Mouse (Mus musculus): ENCODE results near the gene Vmn2r23.
"Not testable (repeated sequence)": the region's sequence is repeated elsewhere in the genome, so short reads cannot be mapped to it uniquely, and the experiment has no call there.

The Vmn2r23 gene

DNA sequence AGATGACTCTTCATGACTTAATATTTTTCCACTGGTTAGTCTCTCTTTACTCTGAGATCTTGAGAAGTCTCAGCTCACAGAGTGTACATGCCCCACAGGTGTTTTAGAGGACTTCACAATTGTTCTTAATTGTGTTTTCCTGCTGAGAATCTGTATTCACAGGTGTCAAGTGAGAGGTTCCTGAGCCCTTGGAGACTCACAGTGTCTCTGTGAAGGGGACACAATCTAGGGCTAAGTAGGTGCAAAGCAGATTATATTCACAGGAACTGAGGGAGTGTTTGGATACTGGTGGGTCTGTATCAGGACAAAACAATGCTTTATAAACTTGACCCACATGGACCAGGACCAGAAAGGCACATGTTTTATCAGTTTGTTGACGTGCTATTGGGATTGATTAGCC, at the start of gene Vmn2r23:
Vmn2r23 (plus strand) TSS at position 301 of the 400 bp plus-strand sequence.
- DNase-seq = no peak

DNA sequence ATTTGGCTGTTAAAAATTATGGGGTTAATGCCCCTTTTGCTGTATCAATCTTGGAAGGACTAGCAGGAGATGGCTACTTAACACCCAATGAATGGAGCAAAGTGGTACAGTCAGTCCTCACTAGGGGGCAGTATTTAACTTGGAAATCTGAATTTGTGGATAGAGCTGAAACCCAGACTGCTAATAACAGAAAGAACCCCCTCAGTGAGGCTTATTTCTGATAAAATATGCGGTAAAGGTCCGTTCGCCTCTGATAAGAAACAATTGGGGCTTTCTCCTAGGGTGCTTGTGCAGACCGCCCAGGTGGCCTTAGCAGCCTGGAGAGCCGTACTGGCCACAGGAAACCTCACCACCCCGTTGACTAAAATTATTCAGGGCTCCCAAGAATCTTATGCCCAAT, 45.4 kb upstream of the Vmn2r23 start:
- DNase-seq = no peak

DNA sequence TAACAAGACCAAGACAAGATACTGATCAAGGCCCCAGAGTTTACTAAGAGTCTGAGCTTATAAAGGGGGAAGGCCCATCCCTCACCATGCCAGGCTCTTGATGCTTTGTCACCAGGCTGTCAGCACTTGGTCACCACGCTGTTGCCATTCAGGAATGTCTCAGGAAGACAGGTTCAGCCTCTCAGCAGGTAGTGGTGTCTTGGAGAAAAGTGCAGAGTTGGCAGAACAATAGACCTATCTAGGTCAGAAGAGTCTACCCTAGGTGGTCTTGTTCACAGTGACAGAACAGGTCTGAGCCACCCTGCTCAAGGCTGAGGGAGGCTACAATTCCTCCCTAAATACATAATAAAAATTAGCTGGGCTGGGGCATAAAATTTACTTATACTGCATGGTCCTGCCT, 5.8 kb upstream of the Vmn2r23 start:
- DNase-seq = not testable (repeated sequence)

DNA sequence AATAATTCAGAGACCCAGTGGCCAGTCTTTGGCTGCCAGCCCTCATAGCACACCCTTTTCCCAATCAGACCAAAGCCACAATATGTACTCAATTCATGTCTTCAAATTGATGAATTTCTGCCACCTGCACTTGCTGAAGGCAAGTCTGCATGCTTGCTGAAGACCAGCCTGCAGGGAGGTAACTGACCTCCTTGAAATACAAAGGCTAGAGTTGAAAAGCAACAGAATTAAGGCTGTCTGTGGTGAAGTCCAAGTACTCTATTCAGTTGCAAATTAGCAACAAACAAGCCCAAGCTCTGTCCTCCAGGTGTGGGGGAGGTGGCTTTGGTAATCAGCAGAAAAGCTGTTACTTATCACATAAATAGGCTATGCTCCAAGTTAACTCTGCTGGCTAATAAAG, 5.3 kb upstream of the Vmn2r23 start:
- no peak for DNase-seq

DNA sequence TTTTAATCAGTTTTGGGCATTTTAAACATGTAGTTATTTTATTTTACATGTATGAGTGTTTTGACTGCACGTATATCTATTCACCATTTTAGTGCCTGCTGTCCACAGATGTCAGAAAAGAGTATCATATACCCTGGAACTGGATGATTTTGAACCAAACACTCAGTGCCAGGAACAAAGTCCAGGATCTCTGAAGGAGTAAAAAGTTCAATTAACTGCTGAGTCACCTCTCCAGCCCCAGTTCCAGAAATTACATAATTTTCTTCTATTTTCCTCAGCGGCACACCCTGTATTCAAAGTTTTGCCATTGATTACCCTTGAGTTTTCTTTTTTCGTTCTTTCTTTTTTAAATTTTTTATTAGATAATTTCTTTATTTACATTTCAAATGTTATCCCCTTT, 67.6 kb downstream of the Vmn2r23 start:
- DNase-seq = no peak

DNA sequence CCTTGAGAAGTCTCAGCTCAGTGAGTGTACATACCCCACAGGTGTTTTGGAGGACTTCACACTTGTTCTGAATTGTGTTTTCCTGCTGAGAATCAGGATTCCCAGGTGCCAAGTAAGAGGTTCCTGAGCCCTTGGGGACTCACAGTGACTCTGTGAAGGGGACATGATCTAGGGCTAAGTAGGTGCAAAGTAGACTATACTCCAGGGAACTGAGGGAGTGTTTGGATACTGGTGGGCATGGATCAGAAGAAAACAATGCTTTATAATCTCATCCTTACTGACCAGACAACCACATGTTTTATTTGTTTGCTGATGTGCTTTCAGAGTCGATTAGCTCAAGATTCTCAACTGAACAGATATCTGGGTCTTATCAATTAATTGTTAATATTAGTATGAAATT, 76.1 kb downstream of the Vmn2r23 start, which contains the start of gene Vmn2r24:
Vmn2r24 (plus strand) TSS at position 301 of the 400 bp plus-strand sequence.
- no peak for DNase-seq

DNA sequence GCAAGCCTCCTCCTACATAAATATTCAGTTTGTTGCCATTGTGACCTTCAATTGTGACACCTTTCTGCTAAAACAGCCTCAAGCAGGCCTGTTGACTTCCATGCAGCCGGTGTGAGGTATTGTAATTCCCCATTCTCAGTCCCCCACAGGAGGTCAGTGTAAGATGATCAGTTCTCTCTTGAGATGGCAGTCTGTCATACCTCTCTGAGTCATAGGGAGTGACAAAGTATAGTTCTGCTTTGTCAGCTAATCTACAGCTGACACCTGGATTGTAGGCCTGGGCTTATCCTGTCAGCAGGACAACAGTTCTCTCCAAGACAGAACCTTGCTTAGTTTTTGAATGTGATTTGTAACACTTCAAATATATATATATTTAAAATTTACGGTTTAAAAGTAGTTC, 82.4 kb downstream of the Vmn2r23 start:
- no peak for DNase-seq

DNA sequence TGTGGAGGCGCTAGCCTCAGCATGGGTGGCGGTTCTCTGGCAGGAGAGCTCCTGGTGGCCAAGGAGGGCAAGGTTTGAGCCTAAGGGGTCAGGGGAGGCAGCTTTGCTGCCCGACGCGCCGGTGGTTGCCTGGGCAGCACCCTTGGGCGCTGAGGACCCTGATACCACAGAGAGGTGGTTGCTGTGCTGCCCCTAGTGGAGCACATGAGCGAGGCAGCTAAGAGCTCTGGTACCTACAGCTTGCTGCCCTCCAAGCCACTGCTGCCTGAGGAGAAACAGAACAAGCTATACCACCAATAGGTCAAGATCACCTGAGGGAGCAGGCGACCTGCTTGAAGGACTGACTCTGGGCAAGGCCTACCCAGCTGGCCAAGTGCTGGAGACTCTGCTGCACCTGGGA, 91.3 kb downstream of the Vmn2r23 start:
- DNase-seq = peak in 1 of 2 experiments; percentile 1

Measured in cerebellum, postnatal 10 days (tissue).